Mouse (Mus musculus) C2C12 (cell line): ENCODE measurements around the gene Ripor3.

Experiments used
- CEBPB ChIP-seq: IDR thresholded peaks from one replicate; pipeline ENCODE4 v1.6.1; 2011; ENCODE audit warnings: low read depth, mild to moderate bottlenecking, control low read depth, moderate library complexity
- CTCF ChIP-seq: IDR thresholded peaks from one replicate; pipeline ENCODE4 v1.5.1; 2011; ENCODE audit not compliant: control insufficient read depth, insufficient read depth, insufficient read length
- FOSL1 ChIP-seq: IDR thresholded peaks from one replicate; pipeline ENCODE4 v1.8.0; 2011; ENCODE audit warnings: mild to moderate bottlenecking, low read length; ENCODE audit not compliant: poor library complexity, insufficient read depth, severe bottlenecking
- MAX ChIP-seq: IDR thresholded peaks from one replicate; pipeline ENCODE4 v1.6.1; 2011; ENCODE audit warnings: mild to moderate bottlenecking, control low read depth
- MYOD1 ChIP-seq: IDR thresholded peaks from one replicate; pipeline ENCODE4 v1.6.1; 2011; ENCODE audit warnings: low read depth; ENCODE audit not compliant: control insufficient read depth, insufficient read length
- MYOG ChIP-seq: IDR thresholded peaks from one replicate; pipeline ENCODE4 v1.6.1; 2011; ENCODE audit not compliant: control insufficient read depth, insufficient read length; ENCODE audit errors: extremely low read depth
- USF1 ChIP-seq: IDR thresholded peaks from one replicate; pipeline ENCODE4 v1.6.1; 2011; ENCODE audit warnings: low read depth, mild to moderate bottlenecking, control low read depth, moderate library complexity

DNA sequence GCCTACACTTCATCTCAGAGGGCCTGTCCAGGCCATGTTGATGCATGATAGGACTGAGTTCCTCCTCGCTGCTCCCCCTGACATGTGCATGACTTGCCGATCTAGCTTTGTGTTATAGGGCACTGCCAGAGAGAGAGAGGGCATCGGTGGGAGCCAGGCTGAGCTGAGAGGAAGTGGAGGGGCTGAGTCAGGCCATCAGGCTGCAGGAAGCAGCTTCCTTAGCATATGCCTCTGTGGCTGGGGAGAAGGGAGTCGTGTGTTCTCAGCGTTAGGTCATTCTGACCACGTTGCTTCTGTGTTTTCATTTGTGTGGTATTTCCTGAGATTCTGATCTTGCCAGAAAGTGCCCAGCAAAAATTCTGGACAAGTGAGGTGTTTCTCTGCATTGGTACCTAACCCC lies 61.2 kb downstream of the Ripor3 start:
- TF ChIP-seq CTCF (no peak), MAX (peak; percentile 96), CEBPB (no peak), MYOG (no peak), FOSL1 (no peak), USF1 (no peak), MYOD1 (peak; percentile 52)
